Mouse (Mus musculus) R1 (cell line): ENCODE data around the gene N4bp3.

Experiments used
- DNase-seq: peaks from one replicate; pipeline ENCODE4 v3.0.0-alpha.2; 2018; ENCODE audit warnings: low read depth, low spot score

Gene N4bp3

GRCm38 (mm10) chr11:51597553-51597952 is 53.1 kb downstream of the N4bp3 start:
- no peak for DNase-seq

GRCm38 (mm10) chr11:51595459-51596083 is 55.1 kb downstream of the N4bp3 start:
- no peak for DNase-seq

GRCm38 (mm10) chr11:51594715-51595350 is 55.8 kb downstream of the N4bp3 start:
- DNase-seq: no peak

- DNase-seq: no peak
Measured at GRCm38 (mm10) chr11:51593849-51594248, 56.8 kb downstream of the N4bp3 start.

GRCm38 (mm10) chr11:51593368-51593767 is 57.3 kb downstream of the N4bp3 start:
- no peak for DNase-seq
